Mouse (Mus musculus): ENCODE measurements around the gene Sdf4.

Sdf4 gene

GRCm38 (mm10) chr4:155992241-155992905 lies at the start of gene Sdf4, which contains the start of gene B3galt6:
TSS of gene Sdf4 (plus strand) at chr4:155992872.
TSS of gene B3galt6 (minus strand) at chr4:155992649.
- DNase-seq (ENCODE audit: low read depth, low spot score) = peak; percentile 89

- no peak for DNase-seq (ENCODE audit: low read depth, low spot score)
These were observed 49.6 kb upstream of the Sdf4 start for GRCm38 (mm10) chr4:155943049-155943452.

- peak; percentile 81 for DNase-seq (ENCODE audit: low read depth, low spot score)
These were observed 49.0 kb upstream of the Sdf4 start, which contains the start of gene Ube2j2 for GRCm38 (mm10) chr4:155943534-155944249. TSS of gene Ube2j2 (plus strand) at chr4:155943831.

- DNase-seq (ENCODE audit: low read depth, low spot score) = no peak
These were observed 48.4 kb upstream of the Sdf4 start for GRCm38 (mm10) chr4:155944271-155944670.

- no peak for DNase-seq (ENCODE audit: low read depth, low spot score)
These were observed 45.6 kb upstream of the Sdf4 start for GRCm38 (mm10) chr4:155947094-155947493.

GRCm38 (mm10) chr4:155955491-155955890 lies 37.2 kb upstream of the Sdf4 start:
- no peak for DNase-seq (ENCODE audit: low read depth, low spot score)

GRCm38 (mm10) chr4:155959275-155959674 lies 33.4 kb upstream of the Sdf4 start:
- peak; percentile 66 for DNase-seq (ENCODE audit: low read depth, low spot score)

GRCm38 (mm10) chr4:155962167-155962971 lies 30.3 kb upstream of the Sdf4 start, which contains the start of gene C1qtnf12:
TSS of gene C1qtnf12 (plus strand) at chr4:155962318.
- no peak for DNase-seq (ENCODE audit: low read depth, low spot score)

GRCm38 (mm10) chr4:155963106-155963505 lies 29.6 kb upstream of the Sdf4 start:
- no peak for DNase-seq (ENCODE audit: low read depth, low spot score)

GRCm38 (mm10) chr4:155964396-155964795 lies 28.3 kb upstream of the Sdf4 start:
- DNase-seq (ENCODE audit: low read depth, low spot score) = no peak

- no peak for DNase-seq (ENCODE audit: low read depth, low spot score)
These were observed 23.5 kb upstream of the Sdf4 start for GRCm38 (mm10) chr4:155969043-155969653.

GRCm38 (mm10) chr4:155970286-155970685 lies 22.4 kb upstream of the Sdf4 start:
- DNase-seq (ENCODE audit: low read depth, low spot score) = no peak

- DNase-seq (ENCODE audit: low read depth, low spot score) = no peak
These were observed 20.0 kb upstream of the Sdf4 start for GRCm38 (mm10) chr4:155972651-155973050.

- no peak for DNase-seq (ENCODE audit: low read depth, low spot score)
These were observed 19.4 kb upstream of the Sdf4 start for GRCm38 (mm10) chr4:155973239-155973638.

- DNase-seq (ENCODE audit: low read depth, low spot score) = no peak
These were observed 11.1 kb upstream of the Sdf4 start for GRCm38 (mm10) chr4:155981436-155982082.

GRCm38 (mm10) chr4:155983788-155984187 lies 8.9 kb upstream of the Sdf4 start:
- no peak for DNase-seq (ENCODE audit: low read depth, low spot score)

GRCm38 (mm10) chr4:155991211-155991907 lies 1.3 kb upstream of the Sdf4 start:
- DNase-seq (ENCODE audit: low read depth, low spot score) = no peak

- no peak for DNase-seq (ENCODE audit: low read depth, low spot score)
These were observed 803 bp upstream of the Sdf4 start for GRCm38 (mm10) chr4:155991908-155992230.

GRCm38 (mm10) chr4:155992906-155993547 lies 355 bp downstream of the Sdf4 start:
- DNase-seq (ENCODE audit: low read depth, low spot score) = peak; percentile 95

- no peak for DNase-seq (ENCODE audit: low read depth, low spot score)
These were observed 934 bp downstream of the Sdf4 start for GRCm38 (mm10) chr4:155993606-155994005.

All from c-Kit-negative CD71-positive TER-119-positive erythroid progenitor cells, embryonic 14.5 days (primary cell).